Mouse (Mus musculus) c-Kit-positive CD71-negative TER-119-negative erythroid progenitor cells, embryonic 14.5 days (primary cell): Measurements from ENCODE around the gene Meis2.

ENCODE experiments used
- DNase-seq: peaks from one replicate; pipeline ENCODE4 v3.0.0-alpha.2; 2013; ENCODE audit warnings: low read depth

Meis2 gene

DNA sequence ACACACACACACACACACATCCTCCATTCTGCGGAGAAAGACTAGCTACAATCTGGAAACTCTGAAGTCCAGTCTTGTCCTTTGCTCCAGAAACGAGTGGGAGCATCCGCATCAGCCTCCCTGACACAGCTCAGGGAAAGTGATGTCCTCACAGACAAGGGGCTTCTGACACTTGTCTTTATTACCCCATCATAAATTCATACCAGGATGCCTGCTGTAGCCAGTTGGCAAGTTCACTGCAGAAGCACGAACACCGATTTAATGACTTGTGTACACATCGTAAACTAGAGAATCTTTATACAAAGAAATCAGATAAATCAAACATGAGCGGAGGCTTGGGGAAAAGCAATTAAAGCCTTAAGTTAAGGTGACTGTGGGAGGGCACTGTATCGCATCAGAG, 122.6 kb downstream of the Meis2 start:
- DNase-seq, result no peak

- no peak for DNase-seq
These were observed 125.8 kb downstream of the Meis2 start for GRCm38 (mm10) chr2:115939849-115940248.

DNA sequence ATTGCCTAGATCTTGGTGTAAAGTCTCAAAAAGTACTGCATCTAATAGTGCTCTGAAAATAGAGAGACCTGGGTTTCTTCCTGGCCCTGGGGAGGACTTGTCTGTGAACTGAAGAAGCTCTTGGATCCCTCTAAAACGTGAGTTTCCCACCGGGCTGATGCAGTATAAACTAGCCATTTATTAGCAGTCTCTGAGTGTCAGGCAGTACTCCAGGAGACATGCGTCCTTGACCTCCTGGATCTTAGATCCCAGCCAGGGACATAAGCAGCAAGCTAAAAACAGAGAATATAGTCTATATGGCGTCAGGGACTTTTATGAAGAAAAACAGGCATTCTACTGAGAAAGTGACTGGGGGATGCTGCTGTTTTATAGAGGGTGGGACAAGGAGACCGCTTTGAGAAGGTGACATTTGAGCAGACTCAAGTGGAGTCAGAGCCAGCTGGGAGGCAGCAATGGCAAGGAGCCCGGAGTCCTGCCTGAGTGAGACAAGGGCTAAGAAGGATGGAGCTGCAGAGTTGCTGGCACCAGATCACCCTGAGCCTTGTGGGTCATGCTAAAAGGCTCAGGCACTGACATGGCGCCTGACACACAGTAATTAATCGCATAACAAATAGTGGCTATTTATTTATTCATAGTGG, 126.6 kb downstream of the Meis2 start:
- DNase-seq, result no peak

- DNase-seq, result no peak
These were observed 127.3 kb downstream of the Meis2 start for GRCm38 (mm10) chr2:115938296-115938695.

- no peak for DNase-seq
These were observed 127.7 kb downstream of the Meis2 start for GRCm38 (mm10) chr2:115937896-115938295.

DNA sequence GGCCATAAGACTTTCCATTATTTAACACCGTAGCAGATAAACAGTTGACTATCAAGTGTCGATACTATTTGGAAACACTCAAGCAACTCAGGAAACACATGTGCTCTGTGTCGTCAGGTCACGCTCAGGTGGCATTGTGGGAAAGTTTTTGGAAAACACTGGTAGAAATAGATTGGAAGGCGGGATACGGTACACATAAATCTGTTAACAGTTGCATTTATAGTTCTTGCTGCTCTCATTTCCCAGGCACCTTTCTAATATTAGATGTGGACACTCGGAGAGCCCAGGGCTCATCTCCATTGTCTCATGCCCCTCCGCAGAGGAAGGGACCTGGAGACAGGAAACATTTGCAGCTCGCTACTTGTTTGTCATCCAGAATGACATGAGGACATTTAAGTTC, 128.9 kb downstream of the Meis2 start:
- DNase-seq, result no peak

- no peak for DNase-seq
These were observed 131.3 kb downstream of the Meis2 start for GRCm38 (mm10) chr2:115934299-115934698.

- DNase-seq, result no peak
These were observed 132.4 kb downstream of the Meis2 start for GRCm38 (mm10) chr2:115933259-115933658.

DNA sequence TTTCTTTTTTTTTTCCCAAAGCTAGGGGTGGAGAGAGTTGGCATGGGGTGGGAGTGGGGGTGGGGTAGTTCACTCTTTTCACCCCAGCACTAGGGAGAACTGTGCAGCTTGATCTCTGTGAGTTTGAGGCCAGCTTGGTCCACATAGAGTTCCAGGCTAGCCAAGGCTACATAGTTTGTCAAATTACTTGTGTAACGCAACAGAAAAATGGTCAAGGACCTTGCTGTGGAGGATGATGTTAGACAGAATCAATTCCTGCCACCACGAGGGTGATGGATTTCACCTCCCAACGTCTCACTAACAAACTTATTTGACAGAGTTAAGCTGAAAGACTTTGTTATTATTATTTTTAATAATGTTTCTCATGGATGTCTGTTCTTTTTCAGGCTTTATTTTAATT, 139.9 kb downstream of the Meis2 start:
- DNase-seq, result no peak

DNA sequence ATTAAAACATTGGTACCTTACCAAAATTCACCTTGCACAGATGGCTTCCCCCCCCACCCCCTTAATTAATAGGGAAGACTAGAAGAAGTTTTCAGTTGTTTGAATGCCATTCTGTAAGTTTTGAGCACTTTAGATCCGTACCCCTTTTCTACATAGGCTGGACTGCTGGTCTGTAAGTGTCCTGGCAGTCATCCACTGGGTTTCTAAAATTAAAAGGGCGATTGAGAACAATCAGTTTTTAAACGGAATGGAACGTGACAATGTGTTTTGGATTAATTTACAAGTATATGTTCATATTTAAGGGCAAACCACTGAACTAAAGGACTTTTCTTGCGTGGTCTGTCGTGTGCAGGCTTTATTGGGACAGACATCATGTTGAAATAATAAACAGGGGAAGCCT, 141.2 kb downstream of the Meis2 start:
- DNase-seq, result no peak

GRCm38 (mm10) chr2:115923247-115923646, 142.4 kb downstream of the Meis2 start:
- DNase-seq, result no peak

DNA sequence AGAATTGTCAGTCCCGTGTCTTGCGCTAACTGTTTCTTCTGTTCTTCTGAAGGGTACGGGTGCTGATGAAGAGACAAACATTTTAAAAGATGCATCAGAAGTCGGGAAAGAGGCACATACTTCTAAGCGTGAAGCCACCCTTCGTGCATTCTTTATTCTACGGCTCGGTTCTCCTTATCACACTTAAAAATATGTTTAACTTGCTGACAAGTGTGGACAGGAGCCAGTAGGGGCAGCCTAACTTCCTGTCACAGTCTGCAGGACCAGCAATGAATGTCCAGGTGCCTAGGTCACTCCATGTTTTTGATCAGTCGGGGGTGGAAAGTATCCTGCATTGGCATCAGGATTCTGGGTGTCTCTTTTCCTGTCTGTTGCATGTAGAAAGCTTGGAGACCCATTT, 144.0 kb downstream of the Meis2 start:
- no peak for DNase-seq

- no peak for DNase-seq
These were observed 145.2 kb downstream of the Meis2 start for GRCm38 (mm10) chr2:115920336-115920951.

DNA sequence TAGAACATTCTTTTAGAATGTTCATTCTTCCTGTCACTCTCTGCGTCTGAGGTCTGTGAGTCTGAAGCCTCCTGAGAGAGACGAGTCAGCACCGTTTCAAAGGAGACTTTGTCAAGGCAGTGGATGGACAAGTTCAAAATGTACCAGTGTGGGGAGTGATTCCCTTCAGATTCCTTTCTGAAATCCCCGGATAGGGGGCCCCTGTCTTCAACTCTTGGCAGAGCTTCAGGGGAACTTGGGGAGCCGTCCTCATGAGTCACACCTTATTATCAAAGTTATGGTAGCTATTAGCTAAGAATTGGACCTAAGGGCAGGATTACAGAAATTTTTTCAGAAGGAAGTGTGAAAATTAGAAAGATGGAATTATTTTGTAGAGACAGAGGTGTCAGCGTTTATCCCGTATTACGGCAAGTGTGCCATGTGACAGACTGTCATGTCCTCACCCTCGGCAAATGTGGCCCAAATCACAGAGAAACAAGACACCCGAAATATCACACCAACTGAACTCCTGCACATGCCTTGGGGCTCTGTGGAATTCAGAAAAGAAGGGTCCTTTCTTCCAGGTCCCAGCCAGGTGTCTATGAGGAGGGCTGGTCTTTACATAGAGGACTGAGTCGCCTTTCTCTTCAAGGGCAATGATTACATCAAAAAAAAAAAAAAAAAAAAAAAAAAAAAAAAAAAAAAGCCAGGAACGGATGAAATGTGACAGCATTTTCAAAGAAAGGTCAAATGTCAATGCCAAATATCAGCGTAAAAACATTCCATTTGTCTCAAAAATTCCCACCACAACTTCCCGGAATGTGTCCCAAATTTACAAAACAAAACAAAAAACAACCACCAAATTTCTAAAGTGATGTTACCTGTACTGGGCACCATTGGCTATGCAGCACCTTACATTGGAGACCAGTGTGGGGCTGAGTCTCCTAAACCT, 146.2 kb downstream of the Meis2 start:
- DNase-seq, result no peak

- DNase-seq, result no peak
These were observed 147.1 kb downstream of the Meis2 start for GRCm38 (mm10) chr2:115918561-115918960.

- no peak for DNase-seq
These were observed 151.1 kb downstream of the Meis2 start for GRCm38 (mm10) chr2:115914539-115914938.

GRCm38 (mm10) chr2:115912948-115913529, 152.6 kb downstream of the Meis2 start:
- DNase-seq, result no peak

DNA sequence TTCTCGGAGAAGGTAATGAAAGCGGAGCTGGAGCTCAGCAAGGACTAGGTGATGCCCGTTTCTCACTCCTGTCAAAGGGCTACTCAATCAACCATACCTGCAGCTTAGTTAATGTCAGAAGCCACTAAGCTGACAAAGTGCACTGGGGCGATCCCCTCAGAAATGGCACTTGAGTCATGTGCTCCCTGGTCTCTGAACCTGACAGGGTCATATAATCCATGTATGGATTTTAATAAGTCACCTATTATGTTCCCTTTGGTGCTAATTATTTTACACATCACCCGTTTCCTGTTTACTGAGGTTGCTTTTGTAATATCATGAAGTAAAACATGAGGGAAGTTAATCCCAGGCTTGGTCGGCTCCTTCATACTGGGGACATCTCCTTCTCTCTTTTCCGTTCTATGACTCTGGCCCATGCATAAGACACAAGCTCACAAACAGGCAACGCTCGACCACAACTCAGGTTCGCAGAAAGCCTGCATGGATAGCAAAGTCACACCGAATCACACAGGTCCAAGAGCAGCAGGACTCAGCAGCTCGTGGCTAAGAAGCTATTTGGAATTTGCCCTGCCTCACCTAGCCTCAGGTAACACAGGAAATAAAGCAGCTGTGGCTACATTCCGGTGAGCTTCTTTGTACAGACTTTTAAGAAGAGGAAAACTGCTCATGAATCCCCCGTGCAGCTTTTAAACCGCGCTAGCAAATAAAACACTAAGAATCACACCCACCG, 153.6 kb downstream of the Meis2 start:
- no peak for DNase-seq

- no peak for DNase-seq
These were observed 155.4 kb downstream of the Meis2 start for GRCm38 (mm10) chr2:115910217-115910616.

DNA sequence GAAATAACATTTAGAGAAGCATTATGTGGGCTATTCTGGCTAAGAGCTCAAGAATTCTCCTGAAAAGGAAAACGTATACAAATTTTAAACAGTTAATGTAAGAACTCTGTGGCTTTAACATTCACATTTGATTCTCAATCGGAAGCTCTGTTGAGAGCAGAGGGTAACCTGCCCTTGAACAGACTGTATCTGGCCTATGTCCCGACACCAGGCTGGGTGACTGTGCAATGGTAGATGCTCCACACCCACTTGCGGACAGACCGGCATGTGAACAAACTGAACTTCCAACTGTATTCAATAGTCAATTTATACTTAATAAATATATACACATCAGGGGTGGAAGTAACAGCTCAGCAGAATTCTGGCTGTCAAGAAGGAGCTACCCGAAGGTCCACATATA, 164.6 kb downstream of the Meis2 start:
- no peak for DNase-seq

- DNase-seq, result no peak
These were observed 168.1 kb downstream of the Meis2 start for GRCm38 (mm10) chr2:115897559-115897958.

GRCm38 (mm10) chr2:115897001-115897400, 168.6 kb downstream of the Meis2 start:
- no peak for DNase-seq
